Mouse (Mus musculus): ENCODE data around the gene Cic.

Gene Cic

DNA sequence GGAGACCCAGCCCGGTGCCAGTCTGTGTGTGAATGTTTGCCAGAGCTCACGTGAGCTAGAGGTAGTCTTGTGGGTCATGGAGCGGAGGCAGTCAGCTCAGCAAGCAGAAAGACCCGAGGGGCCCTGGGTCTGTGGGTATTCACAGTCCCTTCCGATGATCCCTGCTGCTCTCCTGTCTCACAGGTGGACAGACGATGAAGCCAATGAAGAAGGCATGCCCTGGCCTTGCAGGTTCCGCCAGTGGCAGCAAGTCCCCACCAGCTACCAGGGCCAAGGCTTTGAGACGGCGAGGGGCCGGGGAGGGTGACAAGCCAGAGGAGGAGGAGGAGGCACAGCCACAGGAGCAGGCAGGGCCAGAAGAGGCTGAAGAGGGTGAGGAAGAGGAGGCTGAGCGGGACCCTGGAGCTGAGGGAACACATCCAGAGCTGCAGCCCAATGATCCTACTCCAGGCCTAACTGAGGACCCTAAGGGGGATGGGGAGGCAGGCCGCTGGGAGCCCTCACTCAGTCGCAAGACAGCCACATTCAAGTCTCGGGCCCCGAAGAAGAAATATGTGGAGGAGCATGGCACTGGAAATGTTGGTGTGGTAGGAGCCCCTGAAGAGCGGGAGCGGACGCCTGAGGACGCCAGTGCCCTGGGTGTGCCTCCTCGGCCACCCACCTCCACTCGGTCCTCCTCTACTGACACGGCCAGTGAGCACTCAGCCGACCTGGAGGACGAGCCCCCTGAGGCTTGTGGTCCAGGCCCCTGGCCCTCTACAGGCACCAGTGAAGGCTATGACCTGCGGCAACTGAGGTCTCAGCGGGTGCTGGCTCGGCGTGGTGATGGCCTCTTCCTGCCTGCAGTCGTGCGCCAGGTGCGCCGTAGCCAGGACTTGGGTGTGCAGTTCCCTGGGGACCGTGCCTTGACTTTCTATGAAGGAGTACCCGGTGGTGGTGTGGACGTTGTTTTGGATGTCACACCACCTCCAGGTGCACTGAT lies 3.4 kb downstream of the Cic start:
- peak in 1 of 2 experiments; percentile 7 for DNase-seq

DNA sequence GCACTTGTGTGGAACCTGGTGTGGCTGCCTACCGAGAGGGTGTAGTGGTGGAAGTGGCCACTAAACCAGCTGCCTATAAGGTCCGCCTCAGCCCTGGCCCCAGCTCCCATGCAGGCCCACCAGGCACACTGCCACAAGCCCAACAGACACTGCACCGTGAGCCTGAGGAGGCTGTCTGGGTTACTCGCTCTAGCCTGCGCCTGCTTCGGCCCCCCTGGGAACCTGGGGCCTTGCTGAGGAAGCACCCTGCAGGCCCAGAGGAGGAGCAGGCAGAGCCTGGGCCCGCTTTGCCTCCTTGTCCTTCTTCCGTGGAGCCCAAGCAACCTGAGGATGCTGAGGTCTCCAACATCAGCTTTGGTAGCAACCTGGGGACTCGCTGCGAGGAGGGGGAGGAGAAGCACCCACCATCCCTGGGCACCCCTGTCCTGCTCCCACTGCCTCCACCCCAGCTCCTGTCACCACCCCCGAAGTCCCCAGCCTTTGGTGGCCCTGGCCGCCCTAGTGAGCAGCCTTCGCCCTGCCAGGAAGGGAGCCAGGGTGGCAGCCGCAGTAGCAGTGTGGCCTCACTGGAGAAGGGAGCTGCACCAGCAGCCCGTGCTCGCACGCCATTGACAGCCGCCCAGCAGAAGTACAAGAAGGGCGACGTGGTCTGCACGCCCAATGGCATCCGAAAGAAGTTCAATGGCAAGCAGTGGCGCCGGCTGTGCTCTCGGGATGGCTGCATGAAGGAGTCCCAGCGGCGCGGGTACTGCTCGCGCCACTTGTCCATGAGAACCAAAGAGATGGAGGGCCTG lies 4.3 kb downstream of the Cic start:
- DNase-seq, result no peak

- no peak for DNase-seq
These were observed 5.1 kb downstream of the Cic start for GRCm38 (mm10) chr7:25272445-25273258.

- no peak for DNase-seq
These were observed 6.0 kb downstream of the Cic start for GRCm38 (mm10) chr7:25273259-25274241.

GRCm38 (mm10) chr7:25274571-25274970 lies 7.1 kb downstream of the Cic start:
- DNase-seq, result no peak

GRCm38 (mm10) chr7:25274996-25275395 lies 7.5 kb downstream of the Cic start:
- no peak for DNase-seq

DNA sequence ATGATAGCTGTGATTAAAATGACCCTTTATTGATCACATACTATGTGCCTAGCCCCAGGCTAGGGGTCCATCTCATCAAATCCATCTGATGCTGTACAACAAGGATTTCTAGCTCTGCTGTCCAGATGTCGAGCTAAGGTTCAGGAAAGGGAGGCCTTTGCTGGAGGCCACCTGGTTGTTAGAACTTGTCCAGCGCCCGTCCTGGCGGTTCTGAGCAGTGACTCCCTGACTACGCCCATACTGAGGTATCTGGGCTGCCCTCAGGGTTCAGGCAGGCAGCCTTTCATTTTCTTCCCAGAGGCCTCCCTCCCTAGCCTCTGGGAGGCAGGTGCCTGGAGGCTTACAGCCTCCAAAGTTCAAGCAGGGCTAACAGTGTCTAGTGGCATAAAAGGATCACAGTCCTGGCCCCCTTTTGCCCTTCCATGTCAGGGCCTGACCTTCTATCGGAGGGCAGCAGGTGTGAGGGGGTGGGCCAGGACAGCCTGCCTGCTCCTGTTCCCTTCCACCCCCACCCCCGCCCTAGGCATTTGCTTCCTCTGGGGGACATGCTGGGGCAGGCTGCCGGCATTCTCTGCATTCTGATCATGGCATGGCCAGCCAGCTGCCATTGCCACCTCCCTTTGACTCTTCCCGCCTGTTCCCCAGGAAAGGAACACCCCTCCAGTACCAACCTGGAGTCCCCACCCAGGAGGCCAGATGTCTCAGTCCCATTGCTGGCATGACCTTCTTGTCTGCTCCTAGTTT lies 8.2 kb downstream of the Cic start:
- no peak for DNase-seq

- no peak for DNase-seq
These were observed 9.9 kb downstream of the Cic start for GRCm38 (mm10) chr7:25277405-25277804.

DNA sequence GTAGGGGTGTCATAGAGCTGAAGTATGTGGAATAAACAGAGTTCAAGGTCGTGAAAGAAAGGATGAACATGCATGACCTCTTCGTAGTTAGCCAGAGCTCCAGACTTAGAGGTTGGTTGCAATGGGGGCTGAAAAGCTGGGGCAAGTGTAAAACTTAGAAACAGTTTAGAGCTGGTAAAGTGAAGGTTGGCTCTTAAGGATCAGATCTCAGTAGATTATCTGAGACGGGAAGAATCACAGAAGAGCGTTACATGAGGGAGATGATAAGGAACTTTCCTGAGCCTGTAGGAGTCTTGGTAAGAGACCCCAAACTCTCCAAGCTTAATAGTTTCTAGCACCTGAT lies 10.5 kb downstream of the Cic start:
- DNase-seq, result no peak

- peak; percentile 86 for DNase-seq
These were observed 11.0 kb downstream of the Cic start for GRCm38 (mm10) chr7:25278341-25279075.

DNA sequence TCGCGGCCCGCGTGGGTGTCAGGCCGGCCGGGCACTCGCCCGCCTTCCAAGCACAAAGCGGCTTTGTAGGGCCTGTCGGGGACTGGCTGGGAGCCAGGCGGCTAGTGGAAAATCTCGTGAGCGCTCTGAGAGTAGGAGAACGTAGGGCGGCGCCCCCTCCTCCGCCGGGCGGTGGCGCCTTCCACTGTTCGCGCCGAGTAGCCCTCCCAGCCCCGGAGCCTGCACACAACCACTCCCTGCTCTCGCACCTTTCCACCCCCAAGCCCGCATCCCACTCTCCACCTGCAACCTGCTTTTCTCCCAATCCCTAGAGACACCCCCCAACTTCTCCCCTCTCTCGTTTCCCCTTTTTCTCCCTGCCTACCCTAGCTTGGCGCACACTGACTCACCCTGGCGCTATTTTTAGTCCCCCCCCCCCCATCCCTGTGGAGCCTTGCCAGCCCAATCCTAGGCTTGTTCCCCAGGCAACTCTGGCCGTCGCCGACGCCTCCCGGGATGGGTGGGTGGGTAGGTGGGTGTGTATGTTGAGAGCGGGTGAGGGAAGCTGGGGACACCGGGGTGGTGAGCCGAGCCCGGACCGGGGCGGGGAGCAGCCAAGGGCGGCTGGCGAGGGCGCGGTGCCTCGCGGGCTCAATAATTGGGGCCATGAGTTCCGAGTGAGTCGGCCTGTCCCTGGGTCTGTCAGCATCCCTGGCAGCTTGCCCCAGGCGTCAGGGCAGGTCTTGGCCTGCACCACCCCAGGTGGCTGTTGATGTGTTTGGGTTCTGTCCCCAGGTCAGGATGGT lies 11.8 kb downstream of the Cic start:
- DNase-seq, result peak; percentile 84 to 87

- DNase-seq, result no peak
These were observed 12.6 kb downstream of the Cic start for GRCm38 (mm10) chr7:25279861-25280791.

DNA sequence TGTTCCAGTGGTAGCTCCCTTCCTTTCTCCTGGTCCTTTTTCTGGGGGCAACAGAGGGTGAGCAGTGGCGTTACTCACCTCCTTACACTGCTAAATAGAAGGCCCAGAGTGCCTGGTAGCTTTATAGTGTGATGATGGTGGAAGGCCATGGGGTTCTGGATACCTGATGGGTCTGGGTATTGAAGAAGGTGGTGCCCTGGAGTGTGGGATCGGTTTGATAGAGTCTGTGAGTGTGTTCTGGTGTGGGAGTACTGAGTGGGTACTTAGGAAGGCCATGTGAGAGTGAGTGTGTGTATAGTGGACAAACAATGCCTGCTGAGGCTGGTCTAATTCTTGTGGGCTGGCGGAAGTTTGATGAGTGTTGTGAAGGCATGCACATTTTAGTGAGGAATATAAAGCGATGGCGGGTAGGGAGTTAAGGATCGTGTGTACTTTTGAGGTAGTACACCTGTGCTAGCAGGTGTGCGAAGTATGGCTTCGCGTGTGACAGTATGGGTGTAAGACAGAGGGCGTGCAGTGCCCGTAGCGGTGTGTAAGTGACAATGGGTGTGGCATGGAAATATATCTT lies 13.7 kb downstream of the Cic start:
- no peak for DNase-seq

DNA sequence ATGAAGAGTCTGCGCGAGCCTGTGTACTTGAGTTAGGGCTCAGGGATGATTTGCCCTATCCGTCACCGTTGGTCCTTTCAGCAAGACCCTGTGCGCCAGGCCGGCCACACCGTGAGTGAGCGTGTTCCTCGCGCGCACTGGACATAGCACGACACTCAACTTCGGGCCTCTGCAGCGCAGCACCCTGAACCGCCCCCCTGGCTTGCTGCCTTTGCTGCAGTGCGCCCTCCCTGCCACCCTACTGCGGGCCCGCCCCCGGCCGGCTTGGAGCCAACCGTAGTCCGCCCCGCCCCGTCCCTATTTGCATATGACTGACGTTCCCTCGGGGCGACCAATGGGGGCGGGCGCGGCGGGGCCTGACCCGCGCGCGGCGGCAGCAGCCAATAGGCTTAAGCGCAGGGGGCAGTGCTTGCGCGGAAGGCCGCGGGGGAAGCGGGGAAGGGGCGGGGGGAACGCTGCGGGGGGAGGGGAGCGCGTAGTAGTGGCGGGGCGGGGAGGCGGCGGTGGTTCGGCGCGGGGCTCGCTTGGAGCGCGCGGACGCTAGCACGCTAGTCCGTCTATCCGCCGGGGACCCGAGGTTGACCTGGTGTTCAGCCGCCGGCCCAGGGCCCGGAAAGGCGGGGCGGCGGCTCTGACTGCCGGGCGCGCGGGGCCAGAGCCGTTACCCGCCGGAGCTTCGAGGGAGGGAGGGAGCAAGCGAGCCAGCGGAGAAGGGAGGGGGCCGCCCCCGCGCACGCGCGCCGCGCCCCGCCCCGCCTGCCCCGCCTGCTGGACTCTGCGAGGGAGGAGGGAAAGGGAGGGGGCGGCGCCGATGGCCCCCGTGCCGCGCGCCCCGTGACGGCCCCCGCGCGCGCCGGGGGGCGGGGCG lies 14.5 kb downstream of the Cic start:
- DNase-seq, result peak; percentile 99

DNA sequence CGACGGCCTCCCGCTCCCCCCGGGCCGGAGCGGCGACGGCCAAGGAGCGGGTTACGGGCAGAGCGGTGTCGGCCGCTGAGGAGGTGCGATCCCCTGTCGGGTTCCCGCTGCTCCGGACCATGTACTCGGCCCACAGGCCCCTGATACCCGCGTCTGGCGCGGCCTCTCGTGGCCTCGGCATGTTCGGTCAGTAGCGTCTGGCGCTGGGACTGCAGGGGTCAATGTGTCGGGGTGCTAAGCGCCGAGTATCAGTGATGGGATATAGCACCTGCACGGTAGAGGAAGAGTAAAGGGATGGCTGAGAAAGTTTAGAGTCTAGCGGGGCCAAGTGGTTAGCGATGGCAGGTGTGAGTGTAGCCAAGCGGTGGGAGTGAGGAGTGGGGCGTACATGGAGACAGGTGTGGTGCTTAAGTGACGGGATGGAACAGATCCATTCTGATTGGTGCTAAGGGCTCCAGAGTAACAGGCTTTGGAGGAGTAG lies 15.3 kb downstream of the Cic start:
- peak; percentile 55 to 56 for DNase-seq

DNA sequence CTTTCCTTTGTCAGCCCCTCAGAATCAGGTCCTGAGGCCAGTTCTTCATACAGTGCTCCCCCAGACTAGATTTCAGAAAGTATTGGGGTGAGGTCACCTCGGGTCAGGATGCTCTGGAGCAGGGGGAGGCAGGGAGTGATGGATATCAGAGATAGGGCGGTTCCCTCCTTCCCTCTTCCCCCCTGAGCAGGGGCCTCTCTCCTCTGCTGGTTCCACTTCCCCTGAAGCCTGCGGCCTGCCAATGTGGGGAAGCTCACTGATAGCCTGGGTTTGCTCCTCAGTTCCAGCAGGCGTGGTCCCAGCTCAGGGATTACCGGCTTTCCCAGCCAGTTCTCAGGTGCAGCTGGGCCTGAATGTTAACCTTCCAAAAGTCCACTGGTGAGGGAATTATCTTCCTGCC lies 16.1 kb downstream of the Cic start:
- DNase-seq, result no peak

DNA sequence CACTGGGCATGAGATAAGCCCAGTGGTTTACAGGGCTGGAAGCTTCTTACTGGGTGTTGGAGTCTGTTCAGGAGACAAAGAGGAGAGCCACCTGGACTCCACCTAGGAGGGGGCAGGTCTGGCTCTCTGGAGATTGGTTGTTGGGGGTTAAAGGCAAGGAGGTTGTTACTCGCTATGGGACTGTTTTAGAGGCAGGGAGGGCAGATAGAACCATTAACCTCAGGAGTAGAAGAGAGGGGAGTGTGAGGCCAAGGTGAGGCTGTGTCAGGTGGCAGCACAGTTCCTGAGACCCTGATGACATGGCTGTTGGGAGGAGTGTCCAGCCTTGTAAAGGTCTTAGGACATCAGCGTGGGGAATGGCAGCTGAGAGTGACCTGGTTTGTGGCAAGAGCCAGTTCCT lies 16.7 kb downstream of the Cic start:
- no peak for DNase-seq
